Mouse (Mus musculus) liver, postnatal 0 days (tissue): Measurements from ENCODE around the gene Igtp.
"Not testable (repeated sequence)": the region's sequence is repeated elsewhere in the genome, so short reads cannot be mapped to it uniquely, and the experiment has no call there.

Source experiments
- CTCF ChIP-seq: sonication (generic); IDR thresholded peaks from 2 replicates; pipeline ENCODE4 v1.5.1; 2016; ENCODE audit warnings: antibody characterized with exemption, low read depth
- EP300 ChIP-seq: IDR thresholded peaks from 2 replicates; pipeline ENCODE4 v1.6.1; 2016; ENCODE audit warnings: antibody characterized with exemption, low read depth, mild to moderate bottlenecking

DNA sequence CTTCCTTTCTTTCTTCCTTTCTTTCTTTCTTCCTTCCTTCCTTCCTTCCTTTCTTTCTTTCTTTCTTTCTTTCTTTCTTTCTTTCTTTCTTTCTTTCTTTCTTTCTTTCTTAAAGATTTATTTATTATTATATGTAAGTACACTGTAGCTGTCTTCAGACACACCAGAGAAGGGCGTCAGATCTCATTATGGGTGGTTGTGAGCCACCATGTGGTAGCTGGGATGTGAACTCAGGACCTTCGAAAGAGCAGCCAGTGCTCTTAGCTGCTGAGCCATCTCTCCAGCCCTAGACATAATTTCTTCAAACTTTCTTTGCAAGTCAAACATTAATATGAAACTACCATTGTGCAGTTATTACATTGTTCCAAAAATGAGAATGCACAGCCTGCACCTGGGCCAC, 25.5 kb downstream of the Igtp start:
- TF ChIP-seq CTCF, EP300: not testable (repeated sequence)
